12 mouse cellular contexts compared by ENCODE assay signal in genomic region chr14:55109048-55109873, GRCm38 (mm10). TPM values are rescaled to one million over a fixed set of nuclear protein-coding genes. Genes with fewer than 3 reads are reported as not detected.
A peak's percentile ranks its signal among the peaks of the same experiment; 100 is the strongest.
DNase-seq lines count a peak whose midpoint lies in the region; ATAC-seq lines count a peak whose summit lies in the region.
"Had no signal": no experiment of that assay in that cellular context is flagged by ENCODE, and none has a peak within 500 bp of the region (broad histone marks: within the 10 kb centered on the region; RNA-seq: fewer than 3 reads in every experiment).

No protein-coding gene starts in this region.

- H3K9me3 ChIP-seq in hindbrain, embryonic 11.5 days (ENCODE audit: control insufficient read depth, low read length): no peaks in the 10 kb centered on the region
- H3K9me3 ChIP-seq in neural tube, embryonic 13.5 days: no peaks in the 10 kb centered on the region

- H3K27me3 ChIP-seq in hindbrain, embryonic 11.5 days (ENCODE audit: control insufficient read depth, insufficient read depth, low read length): peaks cover 23% of the 10 kb centered on the region
- peaks cover 27% of the 10 kb centered on the region for H3K27me3 ChIP-seq in neural tube, embryonic 13.5 days

- H3K4me3 ChIP-seq in hindbrain, embryonic 11.5 days (ENCODE audit: low read depth, low read length): no peak overlapping the region
- no peak overlapping the region for H3K4me3 ChIP-seq in neural tube, embryonic 13.5 days

- DNase-seq in cerebellum, adult 11-12 months: peak; percentile 75
- no peak for DNase-seq in cerebellum, adult 11 months
- DNase-seq in left cerebral cortex, postnatal 25 days (ENCODE audit: low spot score in 2 of 2): peak; percentile 34 to 48
- no peak for DNase-seq in left cerebral cortex, postnatal 4 days
- DNase-seq in hindbrain, embryonic 11.5 days (ENCODE audit: low spot score): no peak
- no peak for DNase-seq in spleen, postnatal 4 days (ENCODE audit: low spot score in 2 of 2)
- no peak for DNase-seq in layer of hippocampus, adult 9-10 months (ENCODE audit: low spot score)
- DNase-seq: heart, adult 18-20 months; lung, embryonic 14.5 days; thymus, postnatal 36 days had no signal

- 0 out of 2 replicates have a peak overlapping the region, but pooled peaks have one; percentile 19 for H3K9ac ChIP-seq in hindbrain, embryonic 11.5 days (ENCODE audit: low read depth, low read length)
- H3K9ac ChIP-seq in neural tube, embryonic 13.5 days: peak overlapping the region; percentile 45
- H3K9ac ChIP-seq: lung, embryonic 14.5 days had no signal

- ATAC-seq in hindbrain, embryonic 11.5 days (ENCODE audit: low FRiP score): no peak
- no peak for ATAC-seq in neural tube, embryonic 13.5 days (ENCODE audit: low read depth)
- ATAC-seq: Patski had no signal

- intact Hi-C loops in left cerebral cortex, postnatal 25 days (cut with DNase I): no loop called here
- intact Hi-C loops in left cerebral cortex, postnatal 4 days (cut with DNase I): no loop called here

- no peak overlapping the region for H3K27ac ChIP-seq in hindbrain, embryonic 11.5 days (ENCODE audit: low read depth, low read length)
- H3K27ac ChIP-seq in neural tube, embryonic 13.5 days (replicated peaks): peak overlapping the region; percentile 61

- peaks cover 18% of the 10 kb centered on the region; the same call in 1 of the 2 replicates for H3K4me1 ChIP-seq in hindbrain, embryonic 11.5 days (replicated peaks; ENCODE audit: control insufficient read depth, insufficient read depth, low read length)
- H3K4me1 ChIP-seq in neural tube, embryonic 13.5 days (replicated peaks): peaks cover 77% of the 10 kb centered on the region

- peak overlapping the region; percentile 22 for H3K4me2 ChIP-seq in hindbrain, embryonic 11.5 days (replicated peaks; ENCODE audit: low read depth, low read length)
- peak overlapping the region; percentile 24 for H3K4me2 ChIP-seq in neural tube, embryonic 13.5 days
- H3K4me2 ChIP-seq: lung, embryonic 14.5 days had no signal

- WGBS in hindbrain, embryonic 11.5 days: 14% methylated on average over 21 of the region's 21 CpGs
- 12% methylated on average over 21 of the region's 21 CpGs for WGBS in neural tube, embryonic 13.5 days

- no peaks in the 10 kb centered on the region for H3K36me3 ChIP-seq in hindbrain, embryonic 11.5 days (ENCODE audit: control insufficient read depth, insufficient read depth, low read length)
- peaks cover 14% of the 10 kb centered on the region for H3K36me3 ChIP-seq in neural tube, embryonic 13.5 days

RNA-seq across cellular contexts. Expression of gene Ap1g2, which starts 2.9 kb away (rescaled TPM):
- total RNA-seq in left cerebral cortex, postnatal 25 days (2021): 10 to 100 TPM; 10.3 to 11.3 TPM
- total RNA-seq in left cerebral cortex, postnatal 4 days (2021): 10 to 100 TPM; 25.8 to 31.4 TPM
- 9.0 and 9.4 TPM in 2 replicates for polyA plus RNA-seq in hindbrain, embryonic 11.5 days (2014; fragmentation: Nextera tagmentation; extraction: Ambion mirVana)
- 5.2 and 8.3 TPM in 2 replicates for polyA plus RNA-seq in neural tube, embryonic 13.5 days (2015; fragmentation: Nextera tagmentation; extraction: Ambion mirVana)

RNA-seq across cellular contexts. Expression of gene Jph4, which starts 7.5 kb away (rescaled TPM):
- 100 to 1,000 TPM; 317 to 338 TPM for total RNA-seq in left cerebral cortex, postnatal 25 days (2021)
- 100 to 1,000 TPM; 366 to 399 TPM for total RNA-seq in left cerebral cortex, postnatal 4 days (2021)
- 2.8 and 3.3 TPM in 2 replicates for polyA plus RNA-seq in hindbrain, embryonic 11.5 days (2014; fragmentation: Nextera tagmentation; extraction: Ambion mirVana)
- 21.1 and 21.4 TPM in 2 replicates for polyA plus RNA-seq in neural tube, embryonic 13.5 days (2015; fragmentation: Nextera tagmentation; extraction: Ambion mirVana)

RNA-seq across cellular contexts. Expression of gene Thtpa, which starts 14.7 kb away (rescaled TPM):
- 10 to 100 TPM; 23.8 to 25.0 TPM for total RNA-seq in left cerebral cortex, postnatal 25 days (2021)
- 10 to 100 TPM; 34.7 to 35.7 TPM for total RNA-seq in left cerebral cortex, postnatal 4 days (2021)
- polyA plus RNA-seq in hindbrain, embryonic 11.5 days (2014; fragmentation: Nextera tagmentation; extraction: Ambion mirVana): 18.2 and 20.9 TPM in 2 replicates
- 29.4 and 29.8 TPM in 2 replicates for polyA plus RNA-seq in neural tube, embryonic 13.5 days (2015; fragmentation: Nextera tagmentation; extraction: Ambion mirVana)

RNA-seq across cellular contexts. Expression of gene Zfhx2, which starts 17.1 kb away (rescaled TPM):
- total RNA-seq in left cerebral cortex, postnatal 25 days (2021): 10 to 100 TPM; 37.5 to 47.1 TPM
- total RNA-seq in left cerebral cortex, postnatal 4 days (2021): 10 to 100 TPM; 28.2 to 29.4 TPM
- polyA plus RNA-seq in hindbrain, embryonic 11.5 days (2014; fragmentation: Nextera tagmentation; extraction: Ambion mirVana): 16.1 and 20.8 TPM in 2 replicates
- 30.4 and 33.6 TPM in 2 replicates for polyA plus RNA-seq in neural tube, embryonic 13.5 days (2015; fragmentation: Nextera tagmentation; extraction: Ambion mirVana)

Comparison
In these comparisons a context has a peak if more than half of its experiments do, and no peak if none do; other contexts are left out.
1. DNase-seq: peak in cerebellum, adult 11-12 months (single experiment) and left cerebral cortex, postnatal 25 days (2 of 2); none in cerebellum, adult 11 months (single experiment), left cerebral cortex, postnatal 4 days (single experiment), hindbrain, embryonic 11.5 days (single experiment), spleen, postnatal 4 days (0 of 2) and layer of hippocampus, adult 9-10 months (single experiment).